Mouse (Mus musculus) heart, embryonic 14.5 days (tissue): Measurements from ENCODE around the gene Dhdh. TPM values are rescaled to one million over a fixed set of nuclear protein-coding genes. Genes with fewer than 3 reads are reported as not detected.
"Not testable (repeated sequence)": the region's sequence is repeated elsewhere in the genome, so short reads cannot be mapped to it uniquely, and the experiment has no call there.

ENCODE experiments used
- ATAC-seq: fragments of 200-750 bp; cut with Nextera tagmentation; 2 replicates; pipeline ENCODE4 v1.8.0; 2017; ENCODE audit warnings: low read depth, moderate TSS enrichment; ENCODE audit not compliant: insufficient number of reproducible peaks, insufficient read depth, low FRiP score
- H3K27ac ChIP-seq, 2 experiments: fragments of 200-500 bp in 1 of 2; fragments of 300-500 bp in 1 of 2; sonication (generic) in 1 of 2; replicated peaks in 1 of 2; 2 replicates each; pipeline ENCODE4 v1.5.1; 2012 to 2014; ENCODE audit warnings: low read depth in 2 of 2, low read length in 2 of 2, control low read depth in 1 of 2, mild to moderate bottlenecking in 1 of 2, mixed read lengths in 1 of 2; ENCODE audit not compliant: control insufficient read depth in 1 of 2, insufficient read depth in 1 of 2
- H3K27me3 ChIP-seq: fragments of 300-500 bp; sonication (generic); 2 replicates; pipeline ENCODE4 v1.6.1; 2014; ENCODE audit warnings: mild to moderate bottlenecking, low read length, control low read depth; ENCODE audit not compliant: control insufficient read depth, insufficient read depth
- H3K36me3 ChIP-seq: fragments of 300-500 bp; sonication (generic); 2 replicates; pipeline ENCODE4 v1.6.1; 2014; ENCODE audit warnings: mild to moderate bottlenecking, control low read depth, low read length, mixed read lengths; ENCODE audit not compliant: control insufficient read depth, insufficient read depth
- H3K4me1 ChIP-seq, 2 experiments: fragments of 200-500 bp in 1 of 2; fragments of 300-500 bp in 1 of 2; sonication (generic) in 1 of 2; 2 replicates each; pipeline ENCODE4 v1.6.1; 2012 to 2014; ENCODE audit warnings: low read length in 2 of 2, control low read depth in 1 of 2, mixed read lengths in 1 of 2; ENCODE audit not compliant: control insufficient read depth in 2 of 2, insufficient read depth in 2 of 2
- H3K4me2 ChIP-seq: fragments of 300-500 bp; sonication (generic); 2 replicates; pipeline ENCODE4 v1.6.1; 2014; ENCODE audit warnings: mild to moderate bottlenecking, low read length
- H3K4me3 ChIP-seq, 2 experiments: fragments of 200-500 bp in 1 of 2; fragments of 300-500 bp in 1 of 2; sonication (generic) in 1 of 2; 2 replicates each; pipeline ENCODE4 v1.5.1; 2012 to 2014; ENCODE audit warnings: low read length in 2 of 2, mild to moderate bottlenecking in 2 of 2, control low read depth in 1 of 2, low read depth in 1 of 2, moderate library complexity in 1 of 2; ENCODE audit not compliant: control insufficient read depth in 1 of 2, insufficient read depth in 1 of 2
- H3K9ac ChIP-seq: fragments of 300-500 bp; sonication (generic); 2 replicates; pipeline ENCODE4 v1.6.1; 2014; ENCODE audit warnings: mild to moderate bottlenecking, low read length
- H3K9me3 ChIP-seq: fragments of 300-500 bp; sonication (generic); 2 replicates; pipeline ENCODE4 v1.6.1; 2016; ENCODE audit warnings: low read length, control low read depth; ENCODE audit not compliant: control insufficient read depth
- WGBS: fragments of 180-500 bp; shearing (Covaris S2); extraction: QIAGEN DNeasy Blood & Tissue Kit; methylation state at CpG from one replicate; pipeline ENCODE4 v1.1.7; 2014; 5-methylcytosine and 5-hydroxymethylcytosine counted together
- polyA plus RNA-seq: library from polyadenylated mRNA; unstranded; fragments of >200 nt; fragmentation: Nextera tagmentation; extraction: Ambion mirVana; gene quantifications from 2 replicates; pipeline ENCODE4 v1.2.1, GENCODE M21; 2014

Gene Dhdh
- polyA plus RNA-seq, 1 experiment from 2014 or later: 5.7 TPM

DNA sequence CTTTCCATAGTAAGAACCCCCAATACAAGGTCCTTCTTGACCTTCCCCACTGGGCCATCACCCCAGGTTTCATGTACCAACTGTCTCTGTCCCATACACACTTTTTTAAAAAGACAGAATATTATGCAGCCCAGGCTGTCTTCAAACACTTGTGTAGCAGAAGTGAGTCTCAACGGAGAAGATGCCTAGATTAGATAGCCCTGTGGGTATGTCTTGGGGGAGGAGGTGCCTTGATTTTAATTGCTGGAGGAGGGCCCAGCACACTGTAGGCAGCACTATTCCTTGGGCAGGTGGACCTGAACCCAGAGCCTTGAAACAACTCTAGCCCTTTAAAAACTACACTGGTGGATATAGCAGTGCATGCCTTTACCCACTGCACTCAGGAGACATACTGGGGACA lies 6.4 kb downstream of the Dhdh start:
- H3K9me3 ChIP-seq: no peaks in the 10 kb centered on the region
- H3K27me3 ChIP-seq: no peaks in the 10 kb centered on the region
- ATAC-seq: no peak
- no peak overlapping the region for H3K27ac ChIP-seq
- H3K4me3 ChIP-seq: no peak overlapping the region
- WGBS: 65% methylated on average over 1 of the region's 1 CpGs
- no peaks in the 10 kb centered on the region for H3K4me1 ChIP-seq
- H3K36me3 ChIP-seq: no peaks in the 10 kb centered on the region
- no peak overlapping the region for H3K4me2 ChIP-seq
- H3K9ac ChIP-seq: no peak overlapping the region

GRCm38 (mm10) chr7:45481374-45481927 lies 7.2 kb downstream of the Dhdh start, which contains the start of gene Tulp2:
TSS of gene Tulp2 (plus strand) at chr7:45481877.
- H3K9me3 ChIP-seq: no peaks in the 10 kb centered on the region
- H3K27me3 ChIP-seq: no peaks in the 10 kb centered on the region
- no peak within 1 kb of the TSS for H3K4me2 ChIP-seq
- no peak for ATAC-seq
- no peaks in the 10 kb centered on the region for H3K4me1 ChIP-seq
- H3K9ac ChIP-seq: no peak within 1 kb of the TSS
- 53% methylated on average over 15 of the region's 15 CpGs for WGBS
- H3K36me3 ChIP-seq: no peaks in the 10 kb centered on the region
- no peak within 1 kb of the TSS for H3K27ac ChIP-seq
- no peak within 1 kb of the TSS for H3K4me3 ChIP-seq

DNA sequence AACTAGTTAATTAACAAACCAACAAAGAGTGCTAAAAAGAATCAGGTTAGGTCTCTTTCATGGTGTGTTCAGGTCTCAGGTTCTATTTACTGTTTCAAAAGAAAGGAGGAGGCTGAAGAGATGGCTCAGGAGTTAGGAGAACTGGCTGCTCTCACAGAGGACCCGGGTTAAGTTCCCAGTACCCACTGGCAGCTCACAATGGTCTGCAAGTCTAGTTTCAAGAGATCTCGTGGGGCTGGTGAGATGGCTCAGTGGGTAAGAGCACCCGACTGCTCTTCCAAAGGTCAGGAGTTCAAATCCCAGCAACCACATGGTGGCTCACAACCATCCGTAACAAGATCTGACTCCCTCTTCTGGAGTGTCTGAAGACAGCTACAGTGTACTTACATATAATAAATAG lies 8.3 kb downstream of the Dhdh start:
- not testable (repeated sequence) for ATAC-seq, H3K27ac ChIP-seq, H3K36me3 ChIP-seq, H3K27me3 ChIP-seq, H3K9ac ChIP-seq, H3K4me2 ChIP-seq, H3K4me1 ChIP-seq, H3K4me3 ChIP-seq, H3K9me3 ChIP-seq
- 79% methylated on average over 3 of the region's 4 CpGs for WGBS

- Histone ChIP-seq H3K4me2 (no peak overlapping the region), H3K27me3 (no peaks in the 10 kb centered on the region), H3K4me3 (no peak overlapping the region), H3K36me3 (no peaks in the 10 kb centered on the region), H3K4me1 (peaks cover 0 to 5% of the 10 kb centered on the region in 2 experiments; a peak in 2 of 4 replicates), H3K27ac (no peak overlapping the region), H3K9ac (no peak overlapping the region), H3K9me3 (no peaks in the 10 kb centered on the region)
- ATAC-seq: no peak
- 95% methylated on average over 7 of the region's 7 CpGs for WGBS
Measured at GRCm38 (mm10) chr7:45478774-45479173, 9.8 kb downstream of the Dhdh start.

DNA sequence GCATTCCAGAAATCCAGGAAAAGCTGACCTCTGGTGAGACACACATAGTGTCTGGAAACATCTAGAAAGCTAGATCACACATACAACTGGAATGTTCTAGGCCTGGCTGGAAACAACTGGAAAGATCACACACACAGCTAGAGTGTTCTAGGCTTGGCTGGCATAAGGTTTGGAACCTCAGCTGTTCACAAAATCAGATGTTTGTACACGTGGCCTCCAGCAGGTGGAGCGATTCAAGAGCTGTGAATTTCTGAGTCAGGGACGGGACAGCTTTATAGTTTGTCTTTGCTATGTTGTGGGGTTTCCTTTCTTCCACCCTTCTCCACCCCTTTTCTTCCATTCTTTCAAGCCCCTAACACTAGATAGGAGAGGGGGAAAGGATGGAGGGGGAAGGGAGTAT lies 11.6 kb downstream of the Dhdh start:
- Histone ChIP-seq H3K27me3 (no peaks in the 10 kb centered on the region), H3K4me2 (no peak overlapping the region), H3K9ac (no peak overlapping the region), H3K36me3 (no peaks in the 10 kb centered on the region), H3K27ac (no peak overlapping the region), H3K4me3 (no peak overlapping the region), H3K4me1 (peaks cover 0 to 5% of the 10 kb centered on the region in 2 experiments; a peak in 2 of 4 replicates), H3K9me3 (no peaks in the 10 kb centered on the region)
- no peak for ATAC-seq
- 14% methylated on average over 3 of the region's 3 CpGs for WGBS

GRCm38 (mm10) chr7:45476453-45476852 lies 12.2 kb downstream of the Dhdh start:
- 58% methylated on average over 1 of the region's 1 CpGs for WGBS
- Histone ChIP-seq H3K27ac (no peak overlapping the region), H3K9ac (no peak overlapping the region), H3K9me3 (no peaks in the 10 kb centered on the region), H3K4me2 (no peak overlapping the region), H3K4me3 (no peak overlapping the region), H3K4me1 (peaks cover 0 to 5% of the 10 kb centered on the region in 2 experiments; a peak in 2 of 4 replicates), H3K36me3 (no peaks in the 10 kb centered on the region), H3K27me3 (no peaks in the 10 kb centered on the region)
- no peak for ATAC-seq

GRCm38 (mm10) chr7:45475291-45475969 lies 13.2 kb downstream of the Dhdh start:
- H3K9ac ChIP-seq: peak overlapping the region; percentile 55; the same call in 1 of the 2 replicates

More at GRCm38 (mm10) chr7:45475291-45475969, 13.2 kb downstream of the Dhdh start:
- Histone ChIP-seq H3K36me3 (no peaks in the 10 kb centered on the region), H3K27ac (no peak overlapping the region), H3K4me2 (peak overlapping the region; percentile 50), H3K4me3 (peak overlapping the region; percentile 19 to 33; a peak in 3 of 4 replicates), H3K27me3 (no peaks in the 10 kb centered on the region), H3K4me1 (peaks cover 0 to 5% of the 10 kb centered on the region in 2 experiments; a peak in 2 of 4 replicates), H3K9me3 (no peaks in the 10 kb centered on the region)
- no peak for ATAC-seq
- WGBS: 59% methylated on average over 16 of the region's 16 CpGs
